Mouse (Mus musculus) left cerebral cortex, adult 18-20 months (tissue): ENCODE results near the gene Arih2. TPM values are rescaled to one million over a fixed set of nuclear protein-coding genes. Genes with fewer than 3 reads are reported as not detected.
"Not testable (repeated sequence)": the region's sequence is repeated elsewhere in the genome, so short reads cannot be mapped to it uniquely, and the experiment has no call there.

Experiments used
- DNase-seq, 2 experiments: peaks; one replicate each; pipeline ENCODE4 v3.0.0; 2021 to 2022; ENCODE audit warnings: low spot score in 2 of 2, mixed read lengths in 1 of 2
- total RNA-seq, 2 experiments: library from RNA; stranded (reverse); gene quantifications; 2 replicates each; pipeline ENCODE4 v1.2.3; 2021

Gene Arih2
- total RNA-seq, 2 experiments from 2014 or later: 51.0 to 51.8 TPM

DNA sequence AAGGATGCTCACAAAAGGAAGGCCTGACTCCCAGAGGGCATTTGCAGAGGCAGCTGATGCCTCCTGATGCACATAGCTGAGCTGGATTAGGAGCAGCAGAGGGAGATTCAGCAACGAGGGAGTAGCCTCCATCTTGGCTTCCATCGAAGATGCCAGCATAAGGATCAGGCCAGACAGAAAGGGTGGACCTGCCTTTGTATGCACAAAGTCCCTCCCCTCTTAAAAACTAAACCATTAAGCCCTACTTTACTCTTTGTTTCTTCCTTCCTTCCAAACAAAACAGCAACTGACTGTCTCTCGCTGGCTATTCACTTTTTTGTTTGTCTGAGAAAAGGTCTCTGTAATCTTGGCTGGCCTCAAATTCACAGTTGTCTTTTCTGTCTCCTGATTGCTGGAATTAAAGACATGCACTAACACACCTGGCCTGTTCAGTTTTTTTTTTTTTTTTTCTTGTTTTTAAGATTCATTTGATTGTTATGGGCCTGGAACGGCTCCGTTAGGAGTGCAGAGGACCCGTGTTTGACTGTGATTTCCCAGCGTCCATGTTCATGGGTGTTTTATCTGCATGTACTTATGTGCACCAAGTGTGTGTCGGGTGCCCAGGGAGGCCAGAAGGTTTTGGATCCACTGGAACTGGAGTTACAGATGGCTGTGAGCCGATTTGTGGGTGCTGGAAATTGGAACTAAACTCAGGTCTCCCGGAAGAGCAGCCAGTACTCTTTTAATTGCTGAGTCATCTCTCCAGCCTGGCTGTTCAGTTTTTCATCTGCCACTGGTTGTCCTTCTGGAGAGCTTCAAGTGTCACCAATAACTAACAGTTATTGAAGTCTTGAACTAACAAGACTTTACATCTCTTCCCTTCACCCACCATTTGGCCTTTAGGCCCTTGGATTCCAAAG lies 5.6 kb upstream of the Arih2 start:
- DNase-seq: no peak

DNA sequence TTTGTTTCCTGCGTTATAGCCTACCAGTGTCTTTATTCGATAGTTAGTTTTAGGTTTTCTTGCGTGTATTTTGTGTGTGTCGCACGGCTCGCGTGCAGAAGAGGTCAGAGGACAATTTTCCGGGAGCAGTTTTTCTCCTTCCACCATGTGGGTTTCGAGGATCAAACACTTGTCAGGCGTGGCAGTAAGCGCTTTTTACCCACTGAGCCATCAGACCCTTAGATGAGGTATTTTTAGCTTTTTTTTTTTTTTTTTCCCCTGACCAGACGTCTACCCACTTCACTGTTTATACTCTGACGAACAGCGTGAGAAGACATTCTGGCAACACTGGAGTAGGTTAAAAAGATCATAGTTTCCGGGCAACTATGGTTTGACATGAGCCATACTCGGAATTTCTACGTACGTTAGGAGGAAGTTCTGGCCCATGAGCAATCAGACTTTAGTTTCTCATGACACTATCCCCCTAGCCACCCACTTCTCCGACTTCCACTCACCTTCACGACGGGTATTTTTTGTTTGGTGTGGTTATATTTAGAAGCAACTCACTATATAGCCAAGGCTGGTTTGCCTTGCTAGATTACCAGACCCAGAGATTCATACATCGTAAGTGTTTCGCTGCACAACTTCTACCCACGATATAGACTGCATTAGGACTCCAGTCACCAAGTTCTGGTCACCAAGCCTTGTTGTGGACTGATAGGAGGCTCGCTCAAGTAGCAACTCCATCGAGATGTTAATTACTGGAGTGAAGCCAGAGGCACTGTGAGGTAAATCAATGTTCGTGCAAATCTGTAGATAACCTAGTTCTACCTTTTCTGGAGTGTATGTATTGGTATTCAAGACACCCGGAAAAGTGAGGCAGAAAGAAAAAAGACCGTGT lies 615 bp upstream of the Arih2 start:
- no peak for DNase-seq

GRCm38 (mm10) chr9:108648166-108648565 lies 1.0 kb downstream of the Arih2 start:
- no peak for DNase-seq

DNA sequence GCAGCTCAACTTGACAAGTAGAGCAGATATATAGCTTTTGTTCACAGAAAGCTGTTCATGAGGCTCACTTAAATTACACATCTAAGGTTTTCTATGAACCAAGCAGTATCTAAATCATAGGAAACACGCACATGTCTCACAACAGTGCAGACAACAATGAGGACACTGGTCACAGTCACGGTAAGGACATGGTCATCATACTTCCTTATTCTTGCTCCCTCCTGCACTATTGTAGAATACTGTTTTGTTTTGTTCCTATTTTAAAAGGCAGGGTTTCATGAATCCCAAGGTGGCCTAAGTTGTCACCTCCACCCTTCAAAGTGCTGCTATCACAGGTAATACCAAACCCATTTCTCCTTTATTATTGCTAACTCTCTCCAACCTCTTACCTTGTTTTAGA lies 9.4 kb downstream of the Arih2 start:
- DNase-seq: no peak

DNA sequence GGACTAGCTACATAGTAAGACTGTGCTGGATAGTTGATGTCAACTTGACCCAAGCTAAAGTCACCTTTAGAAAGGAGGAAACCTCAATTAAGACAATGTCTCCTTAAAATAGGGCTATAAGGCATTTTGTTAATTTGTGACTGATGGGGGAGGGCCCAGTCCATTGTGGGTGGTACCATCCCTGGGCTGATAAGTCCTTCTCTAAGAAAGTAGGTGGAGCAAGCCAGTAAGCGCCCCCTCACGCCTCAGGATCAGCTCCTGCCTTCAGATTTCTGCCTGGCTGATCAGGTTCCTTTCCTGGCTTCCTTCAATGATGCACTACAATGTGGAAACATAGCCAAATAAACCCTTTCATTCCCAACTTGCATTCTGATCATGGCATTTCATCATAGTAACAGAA lies 13.8 kb downstream of the Arih2 start:
- no peak for DNase-seq

DNA sequence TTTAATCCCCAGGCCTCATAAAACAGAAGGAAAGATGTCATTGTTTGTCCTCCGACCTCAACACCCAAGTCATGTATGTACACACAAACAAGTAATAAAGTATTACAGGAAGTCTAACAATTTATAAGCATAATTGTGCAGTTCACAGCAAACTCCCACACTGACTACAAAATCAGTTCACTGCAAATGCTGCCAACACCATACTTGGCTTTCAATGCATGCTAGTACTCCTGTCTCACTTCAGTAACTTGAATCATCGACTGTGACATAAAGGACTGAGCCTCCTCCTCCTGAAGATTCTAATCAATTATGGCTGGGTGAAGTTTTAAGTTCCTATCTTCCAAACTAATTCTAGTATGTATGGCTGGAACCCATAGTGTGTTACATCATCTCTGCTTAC lies 15.3 kb downstream of the Arih2 start:
- no peak for DNase-seq

- no peak for DNase-seq
Measured at GRCm38 (mm10) chr9:108632375-108632774, 16.8 kb downstream of the Arih2 start.

DNA sequence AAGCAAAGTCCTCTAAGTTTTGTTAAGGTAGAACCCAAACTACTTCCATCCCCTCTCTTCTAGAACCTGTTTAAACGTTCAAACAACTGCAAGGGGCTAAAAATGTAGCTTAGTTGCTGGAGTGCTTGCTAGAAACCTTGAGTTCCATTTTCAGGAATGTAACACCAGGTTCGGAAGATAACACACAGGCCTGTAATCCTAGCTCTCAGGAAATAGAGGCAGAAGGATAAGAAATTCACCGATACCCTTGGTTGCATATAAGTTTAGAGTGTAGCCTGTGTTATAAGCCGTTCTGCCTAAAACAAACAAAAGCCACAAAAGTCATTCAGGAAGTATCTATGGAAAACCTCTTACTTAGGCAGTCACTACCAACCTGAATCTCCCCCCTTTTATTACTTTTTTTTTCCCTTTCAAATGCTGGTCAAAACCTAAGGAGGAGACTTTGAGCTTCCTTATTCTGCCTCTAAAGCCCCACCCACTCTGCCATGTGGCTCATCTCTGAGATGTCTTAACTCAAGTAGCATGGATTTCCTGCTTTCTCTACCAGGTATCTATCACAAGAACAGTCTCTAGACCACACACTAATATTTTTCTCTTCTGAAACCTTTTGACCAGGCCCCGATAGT lies 17.4 kb downstream of the Arih2 start:
- no peak for DNase-seq

- DNase-seq: no peak
Measured at GRCm38 (mm10) chr9:108630683-108631082, 18.5 kb downstream of the Arih2 start.

GRCm38 (mm10) chr9:108628141-108628540 lies 21.0 kb downstream of the Arih2 start:
- DNase-seq: no peak

- DNase-seq: no peak
Measured at GRCm38 (mm10) chr9:108626498-108626897, 22.7 kb downstream of the Arih2 start.

GRCm38 (mm10) chr9:108617301-108617700 lies 31.9 kb downstream of the Arih2 start:
- no peak for DNase-seq

GRCm38 (mm10) chr9:108611488-108611887 lies 37.7 kb downstream of the Arih2 start:
- peak; percentile 37 to 56 for DNase-seq

DNA sequence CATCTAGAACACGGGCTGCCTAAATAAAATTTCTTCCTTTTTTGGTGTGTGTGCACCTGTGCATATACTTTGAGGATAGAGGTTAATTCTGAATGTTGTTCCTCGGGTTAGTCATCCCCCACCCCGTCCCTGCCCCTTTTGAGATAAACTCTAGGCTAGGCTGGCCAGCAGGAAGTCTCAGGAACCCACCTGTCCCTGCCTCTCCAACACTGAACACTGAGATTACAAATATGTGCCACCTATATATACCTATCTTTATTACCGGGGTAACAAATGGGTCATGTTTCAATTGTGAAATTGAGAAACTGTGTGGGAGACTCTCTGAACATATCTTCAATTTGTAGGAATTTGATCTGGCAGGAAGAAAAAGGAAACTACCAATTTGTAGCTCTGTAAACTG lies 40.3 kb downstream of the Arih2 start:
- no peak for DNase-seq

DNA sequence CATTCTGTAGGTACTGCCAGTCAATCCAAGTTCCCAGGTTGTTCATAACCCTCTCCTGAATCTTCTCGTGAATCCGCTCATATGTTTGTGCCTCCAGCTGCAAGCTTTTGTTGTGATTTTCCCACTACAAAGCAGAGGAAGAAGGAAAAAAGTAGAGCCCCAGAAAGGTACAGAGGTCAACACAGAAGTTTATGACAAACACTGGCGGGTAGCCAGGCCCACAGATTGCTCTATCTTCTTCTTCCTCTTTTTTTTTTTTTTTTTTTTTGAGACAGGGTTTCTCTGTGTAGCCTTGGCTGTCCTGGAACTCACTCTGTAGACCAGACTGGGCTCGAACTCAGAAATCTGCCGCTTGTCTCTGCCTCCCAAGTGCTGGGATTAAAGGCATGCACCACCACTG lies 41.3 kb downstream of the Arih2 start:
- DNase-seq: not testable (repeated sequence)

GRCm38 (mm10) chr9:108601986-108602385 lies 47.2 kb downstream of the Arih2 start:
- no peak for DNase-seq

DNA sequence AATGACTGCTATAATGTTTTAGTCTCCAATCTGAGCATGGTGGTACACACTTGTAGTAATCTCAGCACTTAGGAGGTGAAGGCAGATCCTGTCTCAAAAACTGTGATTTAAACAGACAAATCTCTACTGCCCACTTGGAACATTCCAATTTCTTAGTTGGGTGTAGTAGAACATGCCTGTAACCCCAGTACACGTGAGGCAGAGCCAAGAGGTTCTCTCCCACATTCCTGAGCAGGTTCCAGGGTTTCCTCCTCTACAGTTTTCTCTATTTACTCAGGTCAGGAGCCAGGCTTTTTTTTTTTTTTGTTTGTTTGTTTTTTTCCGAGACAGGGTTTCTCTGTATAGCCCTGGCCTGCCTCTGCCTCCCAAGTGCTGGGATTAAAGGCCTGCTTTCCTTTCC lies 49.2 kb downstream of the Arih2 start:
- DNase-seq: no peak

- DNase-seq: no peak
Measured at GRCm38 (mm10) chr9:108599021-108599566, 50.1 kb downstream of the Arih2 start.

DNA sequence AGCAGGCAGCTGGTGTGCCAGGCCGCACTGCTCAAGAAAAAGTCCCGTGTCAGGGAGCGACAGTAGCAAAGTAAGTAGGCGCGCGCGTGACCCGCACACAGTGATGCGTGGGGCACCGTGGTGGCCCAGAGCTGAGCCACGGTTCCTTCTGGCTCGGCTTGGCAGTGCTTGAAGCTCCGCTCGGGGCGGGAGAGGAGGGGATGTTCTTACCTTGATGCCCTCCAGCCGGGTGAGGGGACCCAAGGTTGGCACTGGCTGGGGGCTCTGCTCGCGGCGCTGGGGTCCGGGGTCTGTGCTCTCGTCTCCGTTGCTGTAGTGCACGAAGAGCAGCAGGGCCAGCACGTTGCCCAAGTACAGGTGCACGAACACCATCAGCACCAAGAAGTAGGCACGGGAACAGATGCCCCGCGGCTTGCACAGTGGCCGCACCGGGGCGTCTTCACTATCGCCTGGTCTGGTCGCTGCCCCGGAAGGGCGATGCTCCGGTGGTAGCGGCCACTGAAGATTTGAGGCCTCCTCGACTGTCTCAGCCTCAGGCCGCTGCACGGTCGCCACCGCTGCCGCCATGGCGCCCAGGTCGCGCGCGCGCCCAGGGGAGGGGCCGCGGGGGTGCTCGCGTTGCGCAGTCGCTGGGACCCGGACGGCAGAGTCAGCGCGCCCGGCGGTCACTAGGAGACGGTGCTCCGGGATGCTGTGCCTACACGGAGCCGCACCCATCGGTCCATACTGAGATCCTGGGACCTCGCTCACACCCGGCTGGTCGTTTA lies 52.0 kb downstream of the Arih2 start, which contains the start of gene P4htm:
Gene P4htm (minus strand): TSS at position 670 of the 767 bp plus-strand sequence.
- DNase-seq: peak; percentile 74 to 87

- DNase-seq: no peak
Measured at GRCm38 (mm10) chr9:108594354-108594753, 54.8 kb downstream of the Arih2 start.
